Mouse (Mus musculus): ENCODE results near the gene Kcnq5.

DNA sequence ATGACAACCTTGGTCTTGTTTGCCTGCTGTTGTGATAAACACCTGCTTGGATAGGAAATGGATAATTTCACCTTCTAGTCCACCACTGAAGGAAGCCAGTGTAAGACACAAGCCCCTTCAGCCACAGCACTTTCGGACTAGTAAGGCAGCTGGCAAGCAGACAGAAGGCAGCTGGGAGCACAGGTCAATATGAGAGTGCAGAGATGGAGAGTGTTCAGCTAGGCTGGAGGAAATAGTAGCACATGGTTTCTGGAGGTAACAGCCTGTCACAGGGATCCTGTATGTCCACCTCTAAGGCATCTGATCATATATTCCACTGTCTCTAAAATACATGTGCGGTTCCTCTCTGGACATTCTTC, 549.6 kb downstream of the Kcnq5 start:
- TF ChIP-seq CTCF (IDR thresholded peaks at IDR 0.05; ENCODE audit: low read depth) (no peak), EP300 (IDR thresholded peaks at IDR 0.05; ENCODE audit: low read depth) (no peak)
